Mouse (Mus musculus) adrenal gland, postnatal 4 days (tissue): ENCODE data around the gene Cryba4. TPM values are rescaled to one million over a fixed set of nuclear protein-coding genes. Genes with fewer than 3 reads are reported as not detected.

Source experiments
- DNase-seq, 2 experiments: peaks; one replicate each; pipeline ENCODE4 v3.0.0; 2021 to 2022; ENCODE audit warnings: low spot score in 2 of 2, mixed read lengths in 2 of 2
- long read RNA-seq, 2 experiments: library from polyadenylated mRNA; stranded (forward); transcript quantifications; one replicate each; pipeline ENCODE4 v2.0.0; 2021
- total RNA-seq, 2 experiments: library from RNA; stranded (reverse); gene quantifications; 2 replicates each; pipeline ENCODE4 v1.2.3; 2021

The Cryba4 gene
- total RNA-seq: 1 to 10 TPM; 3.8 to 4.2 TPM
- long read RNA-seq, experiment 1, partial matches to known transcripts: 0 of 5 reads
- long read RNA-seq, experiment 1, other reads (novel, unspliced or antisense): 5 of 5 reads
- long read RNA-seq, experiment 2, partial matches to known transcripts: 7 of 9 reads
- long read RNA-seq, experiment 2, other reads (novel, unspliced or antisense): 2 of 9 reads

DNA sequence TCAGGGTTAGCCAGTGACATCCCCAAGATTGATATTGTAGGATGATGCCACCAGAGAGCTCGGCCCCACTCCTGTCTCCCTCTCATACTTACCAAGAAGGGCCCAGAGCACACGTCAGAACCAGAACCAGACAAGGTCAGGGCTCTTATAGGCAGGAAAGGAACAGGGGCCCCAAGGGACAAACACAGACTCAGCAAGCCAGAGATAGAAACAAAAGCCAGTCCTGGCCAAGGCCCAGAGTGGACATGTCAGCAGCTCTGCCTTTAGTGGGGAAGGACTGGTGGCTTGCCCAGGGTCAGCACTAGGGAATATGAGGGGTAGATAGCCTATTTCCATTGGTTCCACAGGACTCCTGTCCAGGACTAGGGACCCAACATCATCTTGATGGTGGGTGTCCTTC lies at the start of gene Cryba4:
TSS of gene Cryba4 (minus strand) at position 119 of the 400 bp plus-strand sequence.
- DNase-seq: no peak

DNA sequence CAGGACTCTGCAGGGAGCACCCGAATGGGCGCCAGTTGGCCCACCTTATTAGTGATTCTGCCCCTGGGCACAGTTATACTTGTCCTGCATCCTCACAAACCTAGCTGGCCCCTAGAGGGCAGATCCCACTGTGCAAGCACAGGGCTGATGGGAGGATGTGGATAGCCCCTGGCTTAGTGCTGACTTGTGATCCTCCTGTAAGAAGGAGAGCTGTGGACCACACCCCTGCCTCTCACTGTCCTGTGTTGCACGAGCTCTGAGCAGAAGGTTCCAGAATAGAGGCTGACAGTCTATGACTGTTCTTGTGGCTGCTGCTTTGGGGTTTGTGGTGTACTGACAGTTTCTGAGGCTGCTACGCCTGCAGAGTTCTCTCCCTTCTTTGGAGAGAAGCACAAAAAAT lies 49.4 kb upstream of the Cryba4 start:
- DNase-seq: no peak

DNA sequence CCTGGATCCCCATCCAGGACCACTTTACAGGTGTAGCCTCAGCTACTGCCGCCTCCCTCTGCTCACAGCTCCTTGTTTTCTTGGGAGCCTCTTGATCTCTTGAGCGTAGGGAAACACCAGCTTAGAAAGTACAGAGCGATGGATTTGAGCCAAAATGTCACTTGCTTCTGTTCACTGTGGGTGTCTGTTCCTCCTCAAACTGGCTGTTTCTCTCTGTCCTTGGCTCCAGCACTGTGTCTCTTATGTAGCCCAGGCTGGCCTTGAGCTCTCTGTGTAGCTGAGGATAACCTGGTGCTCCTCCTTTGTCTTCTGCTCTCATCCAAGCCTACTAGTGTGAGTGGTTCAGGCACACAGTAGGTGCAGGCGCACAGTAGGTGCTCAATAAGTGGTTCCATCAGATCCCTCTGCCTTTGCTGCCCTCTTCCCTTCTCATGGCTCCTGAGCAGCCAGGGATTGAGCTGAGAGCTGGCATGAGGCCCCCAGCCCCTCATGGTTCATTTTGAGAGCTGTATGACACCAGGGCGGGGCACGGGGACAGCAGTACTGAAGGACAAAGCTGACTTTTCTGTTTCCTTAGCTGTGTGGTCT lies 48.5 kb upstream of the Cryba4 start:
- DNase-seq: no peak

DNA sequence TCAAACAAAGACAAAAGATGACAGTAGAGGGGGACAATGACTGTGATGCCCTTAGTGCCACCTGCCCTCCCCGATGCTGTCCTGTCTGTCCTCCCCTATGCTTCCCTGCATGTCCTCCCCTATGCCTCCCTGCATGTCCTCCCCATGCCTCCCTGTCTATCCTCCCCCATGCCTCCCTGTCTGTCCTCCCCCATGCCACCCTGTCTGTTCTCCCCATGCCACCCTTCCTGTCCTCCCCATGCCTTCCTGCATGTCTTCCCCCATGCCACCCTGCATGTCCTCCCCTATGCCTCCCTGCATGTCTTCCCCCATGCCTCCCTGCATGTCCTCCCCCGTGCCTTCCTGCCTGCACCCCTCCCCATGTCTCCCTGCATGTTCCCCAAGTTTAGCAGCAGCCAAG lies 47.8 kb upstream of the Cryba4 start:
- no peak for DNase-seq

DNA sequence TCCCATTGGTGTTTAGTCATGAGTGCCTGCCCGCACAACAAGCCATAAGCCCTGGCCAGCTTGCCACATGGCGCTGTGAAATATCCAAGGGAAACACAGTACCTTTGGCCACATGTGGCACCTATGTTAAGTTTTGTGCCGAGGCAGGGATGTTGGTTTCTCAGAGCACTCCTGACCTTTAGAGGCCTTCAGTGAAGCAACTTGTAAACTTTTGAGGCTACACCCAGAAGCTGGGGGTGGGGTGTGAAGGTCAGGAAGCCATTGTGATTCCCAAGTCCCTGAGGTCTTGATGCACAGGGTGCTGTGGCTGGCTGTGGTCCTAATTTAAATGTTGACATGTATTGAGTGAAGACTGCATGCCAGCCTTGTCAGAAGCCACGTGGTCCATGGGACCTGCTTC lies 47.1 kb upstream of the Cryba4 start:
- no peak for DNase-seq

DNA sequence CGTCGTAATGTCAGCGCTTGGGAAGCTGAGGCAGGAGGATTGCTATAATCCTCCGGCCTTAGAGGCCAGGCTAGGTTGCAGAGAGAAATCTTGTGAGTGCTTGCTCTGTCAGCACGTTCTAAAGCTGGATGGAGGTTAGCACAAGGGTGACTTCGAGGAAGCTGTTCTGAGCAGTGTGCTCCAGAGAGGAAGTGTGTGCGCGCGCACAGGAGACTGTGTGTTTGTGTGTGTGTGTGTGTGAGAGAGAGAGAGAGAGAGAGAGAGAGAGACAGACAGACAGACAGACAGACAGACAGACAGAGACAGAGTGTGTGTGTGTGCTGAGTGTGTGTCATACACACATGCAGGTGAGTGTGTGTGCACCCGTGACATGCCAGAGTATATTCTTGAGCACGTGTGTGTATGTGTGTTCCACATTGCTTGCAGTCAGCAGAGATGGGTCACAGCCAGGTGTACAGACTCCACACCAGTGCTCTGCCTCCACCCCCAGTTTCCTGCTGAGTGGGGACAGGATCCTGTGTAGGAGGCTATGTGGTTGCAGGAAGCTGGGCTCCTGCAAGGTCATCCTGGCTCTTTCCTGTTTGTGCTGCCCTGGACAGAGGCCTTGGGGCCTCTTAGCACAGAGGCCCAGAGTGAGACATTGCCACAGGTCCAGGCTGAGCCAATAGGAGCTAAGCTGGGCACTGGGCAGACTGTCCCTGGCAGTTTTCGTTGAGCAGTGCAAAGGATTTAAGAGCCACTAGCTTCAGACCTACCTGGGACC lies 46.1 kb upstream of the Cryba4 start:
- DNase-seq: peak in 1 of 2 experiments; percentile 46

DNA sequence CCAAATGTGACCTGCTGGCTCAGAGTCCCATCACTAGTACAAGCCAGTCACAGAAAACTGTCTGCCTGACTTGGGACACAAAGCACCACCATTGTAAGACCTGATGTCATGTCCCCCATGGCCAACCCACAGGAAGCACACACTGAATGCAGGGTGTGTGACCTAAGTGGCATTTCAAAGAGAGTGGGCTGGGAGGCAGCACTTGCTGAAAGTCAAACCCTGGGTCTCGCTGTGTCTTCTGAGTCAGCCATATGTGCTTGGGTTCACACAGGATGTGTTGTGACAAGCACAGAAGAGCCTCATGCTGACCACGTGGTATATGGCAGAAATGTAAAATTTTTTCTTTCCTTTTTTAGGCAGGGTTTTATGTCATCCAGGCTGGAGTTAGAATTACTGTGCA lies 44.9 kb upstream of the Cryba4 start:
- no peak for DNase-seq

DNA sequence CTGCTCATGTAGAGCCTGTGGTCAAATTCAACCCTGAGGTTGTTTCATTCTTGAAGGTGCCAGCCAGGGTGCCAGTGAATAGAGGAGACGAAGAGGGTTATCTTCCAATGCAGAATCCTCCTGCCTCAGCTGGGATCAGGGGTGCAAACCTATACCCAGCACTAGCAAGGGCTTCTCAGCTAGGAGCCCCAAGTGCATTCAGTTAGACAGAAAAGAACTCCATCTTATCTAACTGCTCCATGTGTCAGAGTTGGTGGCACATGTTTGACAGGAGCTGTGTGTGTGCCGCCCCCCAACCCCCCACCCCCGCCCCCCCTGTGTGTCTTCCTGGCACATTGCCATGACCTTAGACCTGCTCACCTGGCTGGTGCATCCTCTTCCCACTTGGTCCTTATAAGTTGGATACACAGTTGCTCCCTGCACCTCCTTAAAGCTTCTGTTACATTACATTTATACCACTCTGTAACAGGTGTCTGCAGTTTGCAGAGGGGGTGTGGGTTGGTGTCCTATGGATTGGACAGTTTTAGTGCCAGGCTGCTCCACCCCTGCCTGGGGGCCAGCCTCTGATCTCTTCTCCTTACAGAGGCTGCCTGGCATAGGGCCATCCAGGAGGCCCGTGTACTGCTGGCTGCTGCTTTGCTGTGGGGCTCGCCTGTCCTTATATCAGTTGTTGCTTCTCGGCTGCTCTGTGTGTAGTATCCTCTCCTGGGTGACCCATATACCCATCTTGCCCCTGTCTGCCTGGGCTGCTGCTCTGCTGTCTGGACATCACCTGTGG lies 44.3 kb upstream of the Cryba4 start:
- DNase-seq: no peak

DNA sequence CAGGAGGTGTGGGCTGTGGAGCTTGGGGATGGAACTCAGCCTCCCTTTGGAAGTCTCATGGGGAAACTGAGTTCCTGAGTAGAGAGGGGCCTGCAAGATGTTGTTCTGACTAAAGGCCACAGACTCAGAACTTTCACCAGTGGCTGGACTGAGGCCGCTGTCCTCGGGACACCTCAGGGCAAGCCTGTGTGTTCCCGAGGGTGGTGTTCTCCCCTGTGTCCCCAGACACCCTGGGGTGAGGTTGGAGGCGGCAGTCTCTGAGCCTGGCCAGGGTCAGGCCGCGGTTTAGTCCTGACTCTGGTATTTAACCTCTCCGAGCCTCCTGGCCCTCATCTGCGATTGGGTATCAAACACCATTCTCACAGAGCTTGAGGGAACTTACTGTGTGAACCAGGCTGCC lies 43.2 kb upstream of the Cryba4 start:
- no peak for DNase-seq

DNA sequence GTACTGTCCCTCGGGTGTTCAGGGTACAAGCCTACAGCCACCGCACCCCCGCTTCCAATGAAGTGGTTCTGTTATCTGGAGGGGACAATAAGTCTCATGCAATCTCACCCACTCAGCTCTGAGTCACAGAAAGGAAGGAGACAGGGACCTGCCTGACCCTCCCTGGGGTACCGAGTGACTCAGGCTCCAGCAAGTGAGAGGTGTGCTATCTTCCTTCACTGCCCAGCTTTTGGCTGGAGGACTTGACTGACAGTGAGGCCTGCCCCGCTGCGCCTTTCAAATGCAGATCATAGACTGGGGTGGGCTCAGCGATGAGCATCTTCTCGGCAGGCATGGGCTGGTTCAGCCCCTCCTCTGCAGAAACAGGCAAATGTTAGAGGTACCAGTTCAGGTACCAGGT lies 42.8 kb upstream of the Cryba4 start:
- DNase-seq: no peak

DNA sequence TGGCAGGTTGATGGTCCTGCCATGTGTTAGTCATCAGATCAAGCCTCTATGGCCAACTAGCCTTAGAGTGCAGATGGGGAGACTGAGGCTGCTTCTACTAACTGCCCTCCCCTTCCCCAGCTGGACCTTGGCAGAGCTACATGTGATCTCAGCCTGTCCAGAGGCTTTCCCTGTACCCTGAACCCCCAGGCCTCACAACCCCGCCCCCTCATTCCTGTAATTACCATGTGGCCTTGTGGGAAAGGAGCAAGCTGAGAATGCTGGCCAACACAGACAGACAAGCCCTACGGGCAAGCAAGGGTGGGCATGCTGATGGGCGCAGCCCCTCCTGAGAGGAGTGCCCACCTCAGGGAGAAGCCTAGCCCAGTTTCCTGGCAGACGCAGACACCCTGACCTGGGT lies 42.4 kb upstream of the Cryba4 start:
- no peak for DNase-seq

DNA sequence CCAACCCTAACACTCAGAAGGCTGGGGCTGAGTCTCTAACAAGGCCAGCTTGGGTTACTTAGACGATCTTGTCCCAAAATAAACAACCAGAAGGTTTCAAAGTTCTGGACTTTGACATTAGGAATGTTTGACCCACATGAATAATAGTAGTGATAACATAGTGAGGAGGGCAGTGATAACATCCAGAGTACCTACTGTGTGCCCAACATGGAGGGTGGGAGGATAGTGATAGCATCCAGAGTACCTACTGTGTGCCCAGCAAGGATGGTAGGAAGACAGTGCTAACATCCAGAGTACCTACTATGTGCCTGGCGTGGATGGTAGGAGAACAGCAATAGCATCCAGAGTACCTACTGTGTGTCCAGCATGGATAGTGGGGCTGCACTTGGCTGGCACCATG lies 41.5 kb upstream of the Cryba4 start:
- no peak for DNase-seq

DNA sequence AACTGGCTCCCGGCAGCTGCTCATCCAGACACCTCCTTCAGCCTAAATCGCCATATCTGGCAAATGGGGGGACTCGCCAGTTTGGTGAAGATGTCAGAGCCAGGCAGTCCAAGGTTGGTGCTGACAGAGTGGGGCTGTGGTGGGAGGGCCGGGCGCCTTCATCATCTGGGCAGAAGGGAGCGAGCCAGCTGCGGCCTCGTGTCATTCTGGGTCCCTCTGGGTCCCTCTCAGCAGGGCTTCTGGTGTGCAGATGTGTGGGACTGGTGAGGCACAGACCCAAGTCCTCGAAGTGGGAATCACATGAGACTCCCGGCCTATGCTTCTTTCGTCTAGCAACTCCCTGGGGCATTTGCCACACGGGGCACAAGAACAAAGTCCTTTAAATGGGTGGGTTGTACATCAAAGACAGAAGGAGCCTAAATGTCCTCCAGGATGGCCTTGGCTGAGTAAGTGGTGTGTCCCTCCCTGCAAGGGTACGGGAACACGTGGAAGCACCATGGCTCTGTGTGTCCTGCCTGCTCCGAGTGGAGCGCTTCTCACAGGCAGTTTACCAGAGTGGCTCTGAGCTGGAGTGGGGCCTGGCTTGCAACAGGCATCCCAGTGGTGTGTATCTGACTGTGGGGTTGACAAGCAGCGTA lies 40.1 kb upstream of the Cryba4 start:
- no peak for DNase-seq

DNA sequence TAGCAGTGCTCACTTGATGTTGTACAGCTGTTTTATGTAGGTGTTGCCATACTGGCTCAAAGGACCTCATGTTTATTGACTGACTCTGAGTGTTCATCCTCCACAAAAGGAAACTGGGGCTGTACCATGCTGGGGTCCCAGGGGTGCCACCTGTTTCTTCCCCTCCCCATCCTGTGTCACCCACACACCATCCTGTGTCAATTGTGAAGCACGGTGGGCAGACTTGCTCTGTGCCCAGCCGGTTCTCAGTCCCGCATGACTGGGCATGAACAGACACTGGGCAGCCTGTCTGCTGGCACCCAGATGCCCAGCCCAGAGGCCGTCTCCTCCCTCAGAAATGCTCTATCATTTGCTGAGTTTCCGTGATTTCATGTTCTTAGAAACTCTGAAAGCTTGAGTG lies 39.5 kb upstream of the Cryba4 start:
- DNase-seq: no peak

DNA sequence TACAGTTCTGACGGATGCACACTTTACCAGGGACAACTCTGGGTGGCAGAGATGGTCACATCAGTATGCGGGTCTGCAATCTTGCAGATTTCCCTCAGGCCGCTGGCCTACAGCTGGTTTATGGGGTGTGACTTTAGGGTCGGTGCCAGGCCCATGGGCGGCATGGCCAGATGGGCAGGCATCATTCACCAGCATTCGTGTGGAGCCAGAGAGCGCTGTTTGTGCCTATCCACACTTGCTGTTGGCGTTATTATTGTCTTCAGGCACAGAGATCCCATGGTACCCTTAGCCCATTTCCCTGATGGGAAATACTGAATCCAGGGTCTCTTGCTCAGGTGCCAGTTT lies 38.2 kb upstream of the Cryba4 start:
- DNase-seq: no peak

DNA sequence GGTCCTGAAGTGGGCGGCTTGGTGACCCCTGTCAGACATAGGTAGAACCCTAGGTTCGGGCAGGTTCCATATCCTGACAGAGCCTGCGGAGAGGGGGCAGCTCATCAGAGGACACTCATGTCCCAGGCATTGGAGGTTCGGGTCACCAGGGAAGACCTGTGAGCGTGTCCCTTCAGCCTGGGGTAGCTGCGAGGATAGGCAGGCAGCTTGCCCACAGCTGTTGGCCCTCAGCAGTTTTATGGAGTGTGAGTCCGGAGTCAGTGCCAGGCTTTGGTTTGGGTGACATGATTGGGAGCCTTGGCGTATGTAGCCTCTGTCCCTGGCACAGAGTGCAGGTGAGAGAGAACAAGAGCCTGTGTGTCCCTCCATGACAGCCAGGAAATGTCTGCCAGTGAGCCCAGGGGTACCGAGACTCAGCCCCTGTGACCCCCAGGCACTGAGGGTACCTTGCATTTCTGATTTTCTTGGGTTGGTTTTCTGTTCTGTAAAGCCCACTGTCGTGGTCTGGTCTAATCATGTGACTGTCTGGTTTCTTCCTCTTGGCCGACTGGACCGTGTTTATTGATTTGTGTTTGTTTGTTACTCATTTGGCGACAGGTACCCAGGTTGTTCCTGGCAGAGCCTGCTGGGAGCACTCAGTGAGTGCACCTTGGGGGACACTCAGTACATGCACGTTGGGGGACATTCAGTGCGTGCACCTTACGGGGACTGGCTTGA lies 37.7 kb upstream of the Cryba4 start:
- no peak for DNase-seq

DNA sequence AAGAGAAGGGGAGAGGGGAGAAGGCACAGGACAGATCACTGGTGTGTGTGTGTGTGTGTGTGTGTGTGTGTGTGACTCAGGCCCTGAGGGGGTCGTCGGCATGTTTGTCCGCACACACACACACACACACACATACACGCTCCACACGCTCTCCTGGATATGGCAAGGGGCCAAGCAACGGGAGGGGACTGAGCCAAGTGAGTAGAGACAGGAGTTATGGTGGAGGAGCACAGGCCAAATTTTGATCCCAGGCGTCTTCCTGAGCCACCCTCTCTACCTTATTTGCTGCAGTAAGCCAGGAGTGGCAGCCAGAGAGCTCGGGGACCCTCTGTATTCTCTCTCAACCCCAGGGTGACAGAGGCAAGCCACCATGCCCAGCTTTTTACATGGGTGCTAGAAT lies 36.9 kb upstream of the Cryba4 start:
- DNase-seq: no peak

DNA sequence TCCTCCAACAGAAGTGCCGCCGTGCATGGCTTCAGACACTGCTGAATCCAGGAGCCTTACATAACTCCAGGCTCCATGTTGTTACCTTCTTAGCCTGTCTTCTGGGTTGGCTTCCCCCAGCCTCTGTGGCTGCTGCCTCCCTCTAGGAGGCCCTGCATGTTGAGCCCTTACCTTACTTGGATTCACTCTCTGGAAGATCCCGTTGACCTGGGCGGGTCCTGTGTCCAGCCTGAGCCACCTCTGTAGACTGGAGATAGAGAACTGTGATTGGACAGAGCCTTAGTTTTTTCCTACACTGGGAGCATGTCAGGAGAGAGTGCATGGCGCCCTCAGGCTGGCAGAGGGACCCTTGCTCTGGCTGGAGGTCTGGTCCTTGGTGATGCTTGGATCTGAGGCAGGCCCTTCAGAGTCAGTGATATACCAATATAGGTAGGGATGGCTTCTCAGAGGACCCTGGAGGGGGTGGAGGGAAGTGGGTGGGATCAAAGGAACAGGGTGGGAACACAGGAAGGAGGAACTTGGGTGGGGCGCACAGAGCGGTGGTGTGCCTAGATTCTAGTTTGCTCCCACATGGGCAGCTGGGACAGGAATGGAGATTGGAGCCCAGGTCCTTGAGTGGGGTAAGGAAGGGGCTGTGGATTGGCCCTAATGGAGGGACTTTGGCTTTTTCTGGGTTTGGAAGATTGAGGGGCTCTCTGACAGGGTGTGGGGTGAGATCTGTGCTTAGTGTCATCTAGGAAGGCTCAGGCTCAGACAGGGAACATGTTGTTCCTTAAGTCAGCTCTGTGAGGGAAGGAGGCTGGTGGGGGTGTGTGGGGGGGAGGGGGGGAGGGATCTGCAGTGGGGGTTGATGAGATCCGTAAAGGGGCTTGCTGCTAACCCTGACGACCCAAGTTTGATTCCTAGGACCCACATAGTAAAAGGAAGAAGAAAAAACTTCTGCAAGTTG lies 36.1 kb upstream of the Cryba4 start:
- no peak for DNase-seq

DNA sequence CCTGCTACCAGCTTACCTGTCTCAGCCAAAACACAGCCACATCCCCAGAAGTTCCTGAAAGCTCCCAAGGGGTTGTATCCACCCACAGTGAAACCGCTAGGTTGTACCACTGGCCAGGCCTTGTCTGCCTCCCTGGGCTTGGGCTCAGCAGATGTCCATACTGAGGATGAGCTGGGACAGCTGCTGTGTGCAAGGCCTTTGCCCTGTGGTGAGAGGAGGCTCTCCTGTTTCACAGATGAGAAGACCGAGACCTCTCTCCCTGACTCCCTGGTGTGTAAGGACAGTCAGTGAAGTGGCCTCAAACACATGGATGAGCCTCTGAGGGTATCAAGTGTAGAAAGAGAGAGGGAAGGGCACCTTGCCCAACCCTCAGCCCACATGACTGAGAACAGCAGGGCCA lies 35.3 kb upstream of the Cryba4 start:
- DNase-seq: no peak
